Mouse (Mus musculus) liver, adult 2 months (tissue): ENCODE data around the gene Pdxdc1. TPM values are rescaled to one million over a fixed set of nuclear protein-coding genes. Genes with fewer than 3 reads are reported as not detected.

Source experiments
- DNase-seq: peaks from one replicate; pipeline ENCODE4 v3.0.0-alpha.2; 2011; ENCODE audit warnings: low read depth, low spot score; ENCODE audit errors: extremely low read depth
- H3K27ac ChIP-seq: fragments of 200-500 bp; replicated peaks from 2 replicates; pipeline ENCODE4 v1.5.1; 2012; ENCODE audit warnings: low read depth, mild to moderate bottlenecking, control low read depth, inconsistent platforms, low read length; ENCODE audit not compliant: insufficient read depth
- H3K27me3 ChIP-seq: fragments of 200-500 bp; 2 replicates; pipeline ENCODE4 v1.6.1; 2012; ENCODE audit warnings: mild to moderate bottlenecking, moderate library complexity, low read length, inconsistent platforms; ENCODE audit not compliant: control insufficient read depth, insufficient read depth
- H3K36me3 ChIP-seq: fragments of 200-500 bp; 2 replicates; pipeline ENCODE4 v1.6.1; 2012; ENCODE audit warnings: low read length, inconsistent platforms; ENCODE audit not compliant: control insufficient read depth, insufficient read depth
- H3K4me1 ChIP-seq: fragments of 200-500 bp; 2 replicates; pipeline ENCODE4 v1.6.1; 2011; ENCODE audit warnings: low read length; ENCODE audit not compliant: control insufficient read depth, insufficient read depth
- H3K4me3 ChIP-seq: fragments of 200-500 bp; 2 replicates; pipeline ENCODE4 v1.5.1; 2011; ENCODE audit warnings: low read depth, mild to moderate bottlenecking, control low read depth, low read length, moderate library complexity; ENCODE audit not compliant: insufficient read depth
- H3K79me2 ChIP-seq: fragments of 200-500 bp; 2 replicates; pipeline ENCODE4 v1.6.1; 2012; ENCODE audit warnings: inconsistent platforms, mild to moderate bottlenecking, low read length, moderate library complexity; ENCODE audit not compliant: control insufficient read depth, insufficient read depth
- H3K9ac ChIP-seq: fragments of 200-500 bp; 2 replicates; pipeline ENCODE4 v1.6.1; 2012; ENCODE audit warnings: low read depth, mild to moderate bottlenecking, control low read depth, inconsistent platforms, low read length
- CTCF ChIP-seq: fragments of 200-500 bp; IDR thresholded peaks from 2 replicates; pipeline ENCODE4 v1.5.1; 2011; ENCODE audit warnings: low read depth, low read length, control low read depth
- POLR2A ChIP-seq: fragments of 200-500 bp; IDR thresholded peaks from 2 replicates; pipeline ENCODE4 v1.6.1; 2011; ENCODE audit warnings: low read length, control low read depth; ENCODE audit not compliant: insufficient read depth; ENCODE audit errors: extremely low read depth
- WGBS: fragments of 180-500 bp; shearing (Covaris S2); methylation state at CpG from one replicate; pipeline ENCODE4 v1.1.7; 2018; 5-methylcytosine and 5-hydroxymethylcytosine counted together
- polyA plus RNA-seq: library from polyadenylated mRNA; depleted of rRNA; stranded (reverse); fragments of >200 nt; gene quantifications from 2 replicates; pipeline ENCODE4 v1.2.3, GENCODE M21; 2012; rRNA removed
- total RNA-seq: library from RNA; depleted of rRNA; stranded (reverse); fragments of >200 nt; gene quantifications from 2 replicates; pipeline ENCODE4 v1.2.3, GENCODE M21; 2014; rRNA removed

Gene Pdxdc1
- total and polyA plus RNA-seq, 2 experiments, result 45.5 to 112 TPM

- Histone ChIP-seq H3K79me2 (peaks cover 5% of the 10 kb centered on the region; the same call in 1 of the 2 replicates), H3K36me3 (peaks cover 59% of the 10 kb centered on the region), H3K9ac (no peak overlapping the region), H3K4me1 (peaks cover 5% of the 10 kb centered on the region; the same call in 1 of the 2 replicates), H3K27ac (no peak overlapping the region), H3K27me3 (no peaks in the 10 kb centered on the region), H3K4me3 (no peak overlapping the region)
- no peak for DNase-seq
- 87% methylated on average over 3 of the region's 3 CpGs for WGBS
- TF ChIP-seq POLR2A (no peak), CTCF (no peak)
Measured at GRCm38 (mm10) chr16:13785932-13786331, 117.0 kb downstream of the Pdxdc1 start.

Other genes with a start within 250 kb of the Pdxdc1 start
- 14.0 and 14.4 TPM in 2 replicates for gene Parn, start 235.0 kb downstream of the Pdxdc1 start, total RNA-seq
- gene Parn, start 235.0 kb downstream of the Pdxdc1 start, polyA plus RNA-seq, result 8.8 and 9.1 TPM in 2 replicates
- 36.0 and 44.9 TPM in 2 replicates for gene Bfar, start 231.3 kb downstream of the Pdxdc1 start, total RNA-seq
- 23.0 and 23.4 TPM in 2 replicates for gene Bfar, start 231.3 kb downstream of the Pdxdc1 start, polyA plus RNA-seq
- 6.1 and 7.9 TPM in 2 replicates for gene 3110001I22Rik, start 231.2 kb downstream of the Pdxdc1 start, total RNA-seq
- 0.66 TPM in 2 replicates for gene 3110001I22Rik, start 231.2 kb downstream of the Pdxdc1 start, polyA plus RNA-seq
- gene Pla2g10, start 172.1 kb downstream of the Pdxdc1 start, total RNA-seq, result not detected in 2 replicates
- not detected in 2 replicates for gene Pla2g10, start 172.1 kb downstream of the Pdxdc1 start, polyA plus RNA-seq
- 12.1 and 13.2 TPM in 2 replicates for gene Rrn3, start 122.4 kb downstream of the Pdxdc1 start, total RNA-seq
- 4.8 and 10.4 TPM in 2 replicates for gene Rrn3, start 122.4 kb downstream of the Pdxdc1 start, polyA plus RNA-seq
- 32.1 and 35.8 TPM in 2 replicates for gene Ntan1, start 84.3 kb downstream of the Pdxdc1 start, total RNA-seq
- gene Ntan1, start 84.3 kb downstream of the Pdxdc1 start, polyA plus RNA-seq, result 25.2 and 33.5 TPM in 2 replicates
- 30.6 and 35.9 TPM in 2 replicates for gene Mpv17l, start within 50 bp of the Pdxdc1 start, total RNA-seq
- gene Mpv17l, start within 50 bp of the Pdxdc1 start, polyA plus RNA-seq, result 26.2 and 29.8 TPM in 2 replicates
- gene 2900011O08Rik, start 83.5 kb upstream of the Pdxdc1 start, total RNA-seq, result not detected in 2 replicates
- 0.04 TPM in 1 of 2 replicates, not detected in the other for gene 2900011O08Rik, start 83.5 kb upstream of the Pdxdc1 start, polyA plus RNA-seq
- not detected in 2 replicates for gene Ifitm7, start 83.8 kb upstream of the Pdxdc1 start, total RNA-seq
- not detected in 2 replicates for gene Ifitm7, start 83.8 kb upstream of the Pdxdc1 start, polyA plus RNA-seq